Mouse (Mus musculus): ENCODE results near the gene Ptprf.
A peak's percentile ranks its signal among the peaks of the same experiment; 100 is the strongest.

The Ptprf gene

GRCm38 (mm10) chr4:118286202-118286601 is 5.0 kb downstream of the Ptprf start:
- DNase-seq (ENCODE audit: low spot score in 2 of 2): no peak

GRCm38 (mm10) chr4:118282182-118282562 is 9.0 kb downstream of the Ptprf start:
- DNase-seq (ENCODE audit: low spot score in 2 of 2): no peak

DNA sequence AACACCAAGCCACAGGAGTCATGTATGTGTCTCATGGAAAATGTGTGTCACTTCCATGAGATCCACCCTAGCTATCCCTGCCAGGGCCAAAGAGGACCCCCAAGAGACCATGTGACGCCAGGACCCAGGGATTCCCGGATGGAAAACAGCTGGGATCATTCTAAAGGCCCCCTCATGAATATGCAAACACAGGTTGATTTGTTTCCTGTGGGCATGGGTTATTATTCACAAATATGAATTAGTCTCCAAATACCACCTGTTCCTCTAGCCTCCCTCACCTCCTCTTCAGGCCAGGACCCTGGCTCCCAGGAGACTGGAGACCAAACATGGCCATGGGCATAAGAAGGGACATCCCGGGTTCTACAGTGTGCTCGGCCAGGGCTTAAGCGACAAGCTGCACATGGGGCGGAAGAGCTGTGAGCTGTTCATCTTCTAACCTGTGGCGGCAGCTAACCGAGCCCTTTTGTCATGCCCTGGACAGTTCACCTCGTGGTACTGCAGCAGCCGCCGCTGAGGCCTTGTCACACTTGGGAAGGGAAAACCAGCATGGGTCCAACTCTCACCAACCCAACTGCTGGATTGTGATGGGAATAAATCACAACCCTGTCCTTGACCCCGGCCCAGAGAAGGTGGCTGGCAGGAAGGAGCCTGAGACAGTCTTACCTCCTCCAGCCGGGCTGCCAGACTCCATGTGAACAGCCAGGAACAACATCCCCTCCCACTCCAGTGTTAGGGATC is 9.6 kb downstream of the Ptprf start:
- no peak for DNase-seq (ENCODE audit: low spot score in 2 of 2)

DNA sequence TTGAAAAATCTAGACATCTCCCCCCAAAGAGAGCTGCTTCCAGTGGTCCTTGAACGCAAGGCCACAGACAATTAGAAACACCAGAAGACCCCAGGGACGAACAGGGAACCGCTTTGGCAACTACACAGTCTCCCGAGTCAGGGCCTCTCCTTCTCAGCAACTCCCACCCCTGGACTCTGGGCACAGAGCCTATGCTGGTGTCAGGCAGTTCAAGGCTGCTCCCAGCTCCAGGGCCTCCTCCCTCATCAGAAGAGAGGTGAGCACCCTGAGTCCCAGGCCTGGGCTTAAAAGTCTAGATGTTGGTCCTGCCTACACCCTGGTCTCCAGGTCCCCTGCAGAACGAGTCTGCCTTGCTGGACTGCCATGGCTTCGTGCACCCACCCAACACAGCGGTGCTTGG is 10.7 kb downstream of the Ptprf start:
- peak in 1 of 2 experiments; percentile 80 for DNase-seq (ENCODE audit: low spot score in 2 of 2)

- peak; percentile 56 to 76 for DNase-seq (ENCODE audit: low spot score in 2 of 2)
These were observed 14.5 kb downstream of the Ptprf start for GRCm38 (mm10) chr4:118276520-118277232.

GRCm38 (mm10) chr4:118275601-118276519 is 15.3 kb downstream of the Ptprf start:
- DNase-seq (ENCODE audit: low spot score in 2 of 2): no peak

DNA sequence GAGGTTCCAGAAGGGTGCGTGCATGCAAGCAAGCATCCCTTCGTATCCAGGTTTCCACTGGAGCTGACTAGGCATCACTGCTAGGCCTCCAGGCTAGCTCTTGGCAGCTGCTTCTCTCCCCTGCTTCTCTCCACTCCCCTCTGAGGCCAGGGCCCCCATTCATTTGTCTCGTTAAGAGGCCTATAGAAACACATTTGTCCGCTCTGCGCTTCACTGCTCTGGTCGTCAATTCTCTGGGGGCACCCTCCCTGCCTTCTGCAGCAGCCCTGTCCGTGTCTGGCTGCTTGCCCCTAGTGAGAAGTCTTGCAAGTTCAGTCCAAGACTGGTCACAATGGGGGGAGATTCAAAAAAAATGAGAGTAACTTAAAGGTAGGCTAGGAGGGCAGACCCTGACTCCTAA is 16.7 kb downstream of the Ptprf start:
- DNase-seq (ENCODE audit: low spot score in 2 of 2): no peak

GRCm38 (mm10) chr4:118273998-118274397 is 17.2 kb downstream of the Ptprf start:
- DNase-seq (ENCODE audit: low spot score in 2 of 2): no peak

- no peak for DNase-seq (ENCODE audit: low spot score in 2 of 2)
These were observed 17.7 kb downstream of the Ptprf start for GRCm38 (mm10) chr4:118273545-118273944.

- no peak for DNase-seq (ENCODE audit: low spot score in 2 of 2)
These were observed 18.3 kb downstream of the Ptprf start for GRCm38 (mm10) chr4:118272871-118273270.

DNA sequence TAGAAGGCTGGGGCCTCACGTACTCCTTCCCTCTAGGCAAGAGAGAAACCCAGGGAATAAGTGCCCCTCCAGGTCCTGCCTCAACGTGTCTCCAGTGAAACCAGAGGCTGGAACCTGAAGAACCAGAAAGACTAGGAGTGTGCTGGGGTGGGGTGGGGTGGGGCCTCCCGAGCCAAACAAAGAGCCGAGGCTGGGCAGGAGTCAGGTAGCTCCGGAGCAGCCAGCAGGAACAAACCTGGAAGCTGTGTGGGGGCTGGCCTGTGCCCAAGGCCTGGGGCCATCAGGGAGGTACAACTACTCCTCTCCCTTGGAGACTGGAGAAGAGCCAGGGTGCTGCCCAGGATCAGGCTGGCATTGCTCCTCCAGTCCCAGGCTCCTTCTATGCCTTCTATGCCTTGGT is 18.9 kb downstream of the Ptprf start:
- peak in 1 of 2 experiments; percentile 63 for DNase-seq (ENCODE audit: low spot score in 2 of 2)

DNA sequence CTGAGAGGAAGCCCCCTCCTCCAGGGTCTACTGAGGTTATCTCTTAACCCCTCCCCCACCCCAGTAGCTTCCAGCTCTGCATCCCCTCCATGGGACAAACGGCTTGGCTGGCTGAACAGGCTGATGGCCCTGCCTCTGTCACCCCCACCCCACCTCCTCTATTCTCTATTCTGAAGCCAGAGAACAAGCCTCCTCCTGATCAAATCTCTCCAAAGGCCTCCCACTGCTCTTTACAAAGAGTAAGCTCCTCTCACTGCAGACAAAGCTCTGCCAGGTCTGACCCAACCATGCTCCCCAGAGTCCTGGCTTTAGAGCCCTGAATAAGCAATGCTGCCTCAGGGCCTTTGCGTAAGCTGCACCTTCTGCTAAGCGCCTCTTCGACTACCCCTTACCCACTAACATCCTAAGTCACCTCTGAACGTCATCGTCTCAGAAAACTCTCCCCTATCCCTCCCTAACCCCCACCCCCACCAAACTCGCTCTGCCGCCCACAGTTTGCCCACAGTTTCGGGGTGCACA is 19.6 kb downstream of the Ptprf start:
- no peak for DNase-seq (ENCODE audit: low spot score in 2 of 2)

- DNase-seq (ENCODE audit: low spot score in 2 of 2): no peak
These were observed 20.5 kb downstream of the Ptprf start for GRCm38 (mm10) chr4:118270706-118271105.

- DNase-seq (ENCODE audit: low spot score in 2 of 2): peak; percentile 72 to 74
These were observed 21.2 kb downstream of the Ptprf start for GRCm38 (mm10) chr4:118269999-118270398.

DNA sequence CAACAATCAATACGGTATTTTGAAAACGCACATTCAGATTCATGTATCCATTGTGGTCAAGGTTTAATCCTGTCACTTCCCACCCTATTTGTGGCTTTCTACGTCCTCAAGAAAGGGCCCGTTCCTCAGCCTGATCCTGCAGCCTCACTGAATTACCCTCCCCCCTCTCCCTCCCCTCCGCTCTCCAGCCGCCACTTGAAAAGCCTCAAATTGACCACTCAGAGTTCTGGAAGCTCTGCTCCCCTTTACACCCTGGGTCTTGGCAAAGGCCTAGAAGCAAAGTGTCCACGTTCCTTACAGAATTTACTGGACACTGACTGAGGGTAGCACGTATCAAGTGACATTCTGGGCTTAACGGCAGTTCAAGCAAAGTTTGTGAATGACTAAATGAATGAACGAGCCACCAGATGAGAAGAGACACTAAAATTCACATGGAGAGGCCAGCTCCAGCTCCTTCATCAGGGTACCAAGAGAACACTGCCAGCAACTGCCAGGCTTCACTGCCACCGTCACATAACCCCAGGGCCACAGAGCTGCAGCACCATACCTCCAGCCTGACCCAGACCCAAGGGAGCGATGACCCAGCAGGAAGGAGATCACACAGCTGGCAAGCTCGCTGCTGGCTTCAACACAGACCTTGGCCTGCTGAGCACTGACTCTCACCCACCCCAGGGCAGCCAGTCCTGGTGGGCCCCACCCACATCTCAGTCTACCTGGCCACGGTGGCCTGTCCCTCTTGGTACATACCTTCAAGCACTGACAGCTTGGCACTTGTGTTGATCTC is 22.6 kb downstream of the Ptprf start:
- no peak for DNase-seq (ENCODE audit: low spot score in 2 of 2)

GRCm38 (mm10) chr4:118265557-118265956 is 25.6 kb downstream of the Ptprf start:
- no peak for DNase-seq (ENCODE audit: low spot score in 2 of 2)

DNA sequence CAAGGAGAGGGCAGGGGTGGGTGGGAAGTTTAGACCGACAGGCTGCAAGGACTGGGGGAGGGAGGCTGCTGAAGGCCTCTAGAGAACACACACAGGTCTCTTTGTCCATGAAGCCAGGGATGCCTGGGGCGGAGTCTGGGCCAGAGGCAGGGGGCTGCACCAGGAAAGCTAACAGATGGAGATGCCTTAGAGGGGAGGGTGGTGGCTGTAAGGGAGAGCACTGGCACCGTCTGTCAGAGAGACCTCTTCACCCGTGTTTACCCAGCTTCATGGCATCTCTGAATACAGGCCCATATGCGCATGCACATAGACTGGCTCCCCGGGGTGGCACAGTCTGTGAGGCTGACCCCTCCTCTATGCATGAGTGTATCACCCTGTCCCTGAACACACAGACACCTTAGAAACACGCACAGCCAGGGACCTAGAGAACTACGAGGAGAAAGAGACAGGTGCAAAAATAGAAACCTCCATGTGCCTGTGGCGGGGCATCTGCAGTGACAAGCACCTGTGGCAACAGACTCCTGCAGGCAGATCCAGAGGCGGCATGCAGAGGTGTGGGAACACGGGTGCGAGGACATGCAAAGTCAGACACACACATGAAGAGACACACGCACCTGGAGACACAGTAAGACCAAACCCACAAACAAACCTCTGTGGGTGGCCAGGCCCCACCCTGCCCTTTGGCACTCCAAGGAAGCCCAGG is 29.3 kb downstream of the Ptprf start:
- DNase-seq (ENCODE audit: low spot score in 2 of 2): no peak

GRCm38 (mm10) chr4:118261291-118261690 is 29.9 kb downstream of the Ptprf start:
- no peak for DNase-seq (ENCODE audit: low spot score in 2 of 2)

- peak; percentile 73 to 74 for DNase-seq (ENCODE audit: low spot score in 2 of 2)
These were observed 30.5 kb downstream of the Ptprf start for GRCm38 (mm10) chr4:118260551-118261267.
